Mouse (Mus musculus) central nervous system, embryonic 14 days (tissue): ENCODE data around the gene Slc25a27. TPM values are rescaled to one million over a fixed set of nuclear protein-coding genes. Genes with fewer than 3 reads are reported as not detected.

Experiments
- polyA plus RNA-seq: library from polyadenylated mRNA; depleted of rRNA; stranded (reverse); fragments of >200 nt; gene quantifications from 2 replicates; pipeline ENCODE4 v1.2.3, GENCODE M21; 2012; rRNA removed

Gene Slc25a27
- 71.5 and 75.9 TPM in 2 replicates for polyA plus RNA-seq

DNA sequence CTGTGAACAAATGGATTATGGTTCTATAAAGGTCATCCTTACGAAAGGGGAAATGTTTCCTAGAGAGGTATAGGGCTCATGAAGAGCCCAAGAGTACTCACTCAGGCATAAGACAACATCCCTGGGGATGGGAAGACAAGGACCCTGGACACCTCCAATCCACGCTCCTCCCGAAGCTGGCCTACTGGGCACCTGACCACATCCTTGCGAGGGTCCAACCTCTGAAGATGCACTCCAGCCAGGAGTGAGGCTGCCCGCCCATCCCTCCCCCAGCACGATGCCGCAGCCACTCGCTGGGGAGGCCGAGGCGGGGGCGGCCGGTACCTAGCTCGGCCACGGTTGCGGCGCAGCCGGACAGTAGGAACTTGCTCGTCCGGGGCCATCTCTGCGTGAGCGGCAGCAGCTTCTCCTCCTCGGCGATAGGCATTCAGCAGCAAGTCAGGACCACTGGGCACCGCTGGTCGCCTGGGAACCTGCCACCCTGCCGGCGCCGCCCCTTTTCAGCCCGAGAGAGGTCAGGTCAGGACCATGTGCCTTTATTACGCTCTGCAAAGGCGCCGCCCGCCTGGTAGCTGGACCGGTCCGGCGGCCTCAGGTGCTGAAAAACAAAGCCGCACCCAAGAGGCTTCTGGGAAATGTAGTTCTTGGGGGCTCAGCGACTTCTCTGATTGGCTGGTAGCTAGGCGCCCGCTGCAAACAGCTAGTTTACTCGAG lies at the start of gene Slc25a27:
Gene Slc25a27, minus strand, starts transcription at position 639 of the 714 bp plus-strand sequence.

GRCm38 (mm10) chr17:43667290-43667843 lies 353 bp upstream of the Slc25a27 start, which contains the start of gene Cyp39a1:
TSS of gene Cyp39a1 (plus strand) at chr17:43667425.

DNA sequence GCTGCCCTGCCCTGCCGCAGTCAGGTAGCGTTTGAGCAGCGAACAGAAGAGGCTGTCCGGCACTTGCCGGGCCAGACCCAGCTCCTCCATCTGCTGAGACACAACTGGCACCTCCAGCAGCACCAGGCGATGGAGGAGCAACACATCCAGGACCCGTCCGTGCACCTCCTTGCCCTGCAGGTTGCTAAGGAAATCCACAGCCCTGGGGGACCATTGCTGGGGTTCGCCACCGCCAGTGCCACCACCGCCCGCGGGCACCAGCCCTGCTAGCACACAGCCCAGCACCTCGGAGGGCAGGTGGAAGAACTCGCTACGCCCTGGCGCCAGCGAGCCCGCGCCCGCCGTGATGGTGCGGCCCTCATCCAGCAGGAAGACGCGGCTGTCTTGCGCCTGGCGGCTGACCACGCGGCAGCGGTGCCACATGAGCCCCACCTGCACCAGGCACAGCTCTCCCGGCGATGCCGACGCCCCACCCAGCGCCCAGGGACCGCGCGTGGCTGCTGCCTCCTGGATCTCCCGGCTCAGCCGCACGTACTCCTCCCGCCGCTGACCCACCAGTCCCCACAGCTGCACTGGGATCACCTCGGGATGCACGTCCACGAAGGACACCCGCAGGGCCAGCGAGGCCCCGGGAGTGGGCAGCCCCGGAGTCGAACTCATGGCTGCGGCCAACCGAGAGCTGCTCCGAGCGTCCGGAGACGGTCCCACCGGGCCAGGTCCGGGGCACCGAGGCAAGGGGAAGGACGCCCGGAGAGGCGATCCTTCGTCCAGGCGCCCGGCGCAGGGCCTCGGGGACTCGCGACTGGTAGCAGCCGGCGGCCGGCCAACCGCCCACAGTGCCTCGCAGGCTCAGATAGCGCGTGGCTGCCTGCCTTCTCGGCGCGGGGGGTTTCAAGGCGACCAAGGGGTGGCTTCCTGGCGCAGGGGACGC lies 37.3 kb downstream of the Slc25a27 start, which contains the start of gene Tdrd6:
Gene Tdrd6, minus strand, starts transcription at position 804 of the 931 bp plus-strand sequence.

Other genes with a start within 250 kb of the Slc25a27 start
- 0.04 and 0.08 TPM in 2 replicates for gene Mep1a, start 164.4 kb downstream of the Slc25a27 start, polyA plus RNA-seq
- gene Ankrd66, start 123.6 kb downstream of the Slc25a27 start, polyA plus RNA-seq = 0.86 and 1.0 TPM in 2 replicates
- 8.8 and 12.9 TPM in 2 replicates for gene Pla2g7, start 99.1 kb downstream of the Slc25a27 start, polyA plus RNA-seq
- gene Tdrd6, start 36.9 kb downstream of the Slc25a27 start, polyA plus RNA-seq = 0.86 and 1.1 TPM in 2 replicates
- 5.7 and 6.6 TPM in 2 replicates for gene Cyp39a1, start 211 bp upstream of the Slc25a27 start, polyA plus RNA-seq
- 47.3 and 60.1 TPM in 2 replicates for gene Rcan2, start 134.1 kb upstream of the Slc25a27 start, polyA plus RNA-seq